ENCODE assay signal across 8 mouse cellular contexts in genomic region chr1:34435371-34436120, GRCm38 (mm10). TPM values are rescaled to one million over a fixed set of nuclear protein-coding genes. Genes with fewer than 3 reads are reported as not detected.
DNase-seq lines count a peak whose midpoint lies in the region; ATAC-seq lines count a peak whose summit lies in the region.

No protein-coding gene starts in this region.

- no peaks in the 10 kb centered on the region; the same call in 1 of the 2 replicates for H3K27me3 ChIP-seq in erythroblast, embryonic 14.5 days (ENCODE audit: control insufficient read depth)
- no peaks in the 10 kb centered on the region for H3K27me3 ChIP-seq in forebrain, embryonic 11.5 days (ENCODE audit: control insufficient read depth, insufficient read depth, low read length)
- no peaks in the 10 kb centered on the region for H3K27me3 ChIP-seq in liver, embryonic 12.5 days (replicated peaks)

- H3K9ac ChIP-seq in forebrain, embryonic 11.5 days (ENCODE audit: low read length) = peak overlapping the region; percentile 84
- peak overlapping the region; percentile 67 for H3K9ac ChIP-seq in liver, embryonic 12.5 days

- H3K27ac ChIP-seq in forebrain, embryonic 11.5 days (ENCODE audit: low read depth, low read length) = peak overlapping the region; percentile 65
- peak overlapping the region; percentile 57 for H3K27ac ChIP-seq in liver, embryonic 12.5 days

- peak; percentile 45 for DNase-seq in A20 (ENCODE audit: low read depth, low spot score)
- DNase-seq in forebrain, embryonic 11.5 days (ENCODE audit: low spot score) = no peak
- DNase-seq in adrenal gland, postnatal 36 days = no peak
- DNase-seq in natural killer cell, adult 2 months (ENCODE audit: low spot score in 2 of 2) = no peak
- DNase-seq in adrenal gland, adult 2 months = no peak

- peaks cover 5% of the 10 kb centered on the region for H3K36me3 ChIP-seq in erythroblast, embryonic 14.5 days (ENCODE audit: control insufficient read depth)
- H3K36me3 ChIP-seq in forebrain, embryonic 11.5 days (ENCODE audit: control insufficient read depth, insufficient read depth, low read length) = peaks cover 4% of the 10 kb centered on the region; the same call in 1 of the 2 replicates
- H3K36me3 ChIP-seq in liver, embryonic 12.5 days = peaks cover 20% of the 10 kb centered on the region

- no peak for ATAC-seq in erythroblast, adult 5-6 weeks (replicated peaks; ENCODE audit: low FRiP score, poor library complexity, severe bottlenecking)
- no peak for ATAC-seq in forebrain, embryonic 11.5 days (replicated peaks; ENCODE audit: low FRiP score)
- no peak for ATAC-seq in liver, embryonic 12.5 days

- peaks cover 21% of the 10 kb centered on the region for H3K9me3 ChIP-seq in erythroblast, embryonic 14.5 days (ENCODE audit: control insufficient read depth, low read length)
- H3K9me3 ChIP-seq in forebrain, embryonic 11.5 days (ENCODE audit: control insufficient read depth, low read length) = peaks cover 6% of the 10 kb centered on the region; the same call in 1 of the 2 replicates
- peaks cover 20% of the 10 kb centered on the region for H3K9me3 ChIP-seq in liver, embryonic 12.5 days (replicated peaks)

- peak overlapping the region; percentile 66 for H3K4me3 ChIP-seq in erythroblast, embryonic 14.5 days (replicated peaks)
- peak overlapping the region; percentile 59 for H3K4me3 ChIP-seq in forebrain, embryonic 11.5 days (ENCODE audit: low read depth, low read length)
- H3K4me3 ChIP-seq in liver, embryonic 12.5 days = peak overlapping the region; percentile 72

- H3K4me2 ChIP-seq in forebrain, embryonic 11.5 days (ENCODE audit: low read depth, low read length, severe bottlenecking) = peak overlapping the region; percentile 52
- peak overlapping the region; percentile 74 for H3K4me2 ChIP-seq in liver, embryonic 12.5 days

- WGBS in forebrain, embryonic 11.5 days = 35% methylated on average over 8 of the region's 8 CpGs
- 31% methylated on average over 8 of the region's 8 CpGs for WGBS in liver, embryonic 12.5 days (ENCODE audit: insufficient replicate concordance)

- H3K4me1 ChIP-seq in erythroblast, embryonic 14.5 days (ENCODE audit: control insufficient read depth) = peaks cover 47% of the 10 kb centered on the region
- H3K4me1 ChIP-seq in forebrain, embryonic 11.5 days (replicated peaks; ENCODE audit: control insufficient read depth, insufficient read depth, low read length) = peaks cover 4% of the 10 kb centered on the region; the same call in 1 of the 2 replicates
- H3K4me1 ChIP-seq in liver, embryonic 12.5 days = peaks cover 41% of the 10 kb centered on the region

RNA-seq across cellular contexts. Expression of gene Ccdc115, which starts 3.9 kb away (rescaled TPM):
- polyA plus RNA-seq in erythroblast, embryonic 14.5 days (2012) = 0.81 and 1.2 TPM in 2 replicates
- total RNA-seq in erythroblast, adult 5-6 weeks (2015; ENCODE audit: low replicate concordance) = 21.1 and 25.5 TPM in 2 replicates
- 9.9 and 12.1 TPM in 2 replicates for total RNA-seq in erythroblast, adult 5-6 weeks (2017; ENCODE audit: low replicate concordance)
- polyA plus RNA-seq in forebrain, embryonic 11.5 days (2014; fragmentation: Nextera tagmentation; extraction: Ambion mirVana) = 68.9 and 71.6 TPM in 2 replicates
- 34.3 and 35.1 TPM in 2 replicates for polyA plus RNA-seq in liver, embryonic 12.5 days (2016; fragmentation: Nextera tagmentation; extraction: Ambion mirVana)
- 10 to 100 TPM; 16.8 to 17.4 TPM for total RNA-seq in adrenal gland, postnatal 36 days (2021)
- total RNA-seq in adrenal gland, adult 2 months (2021) = 10 to 100 TPM; 13.5 to 16.6 TPM
- 14.0 and 16.6 TPM in 2 replicates for polyA plus RNA-seq in adrenal gland, adult 2 months (2012; rRNA removed)

RNA-seq across cellular contexts. Expression of gene Imp4, which starts 4.1 kb away (rescaled TPM):
- polyA plus RNA-seq in erythroblast, embryonic 14.5 days (2012) = 2.2 and 2.8 TPM in 2 replicates
- 20.5 and 20.6 TPM in 2 replicates for total RNA-seq in erythroblast, adult 5-6 weeks (2015; ENCODE audit: low replicate concordance)
- total RNA-seq in erythroblast, adult 5-6 weeks (2017; ENCODE audit: low replicate concordance) = 5.8 and 6.1 TPM in 2 replicates
- polyA plus RNA-seq in forebrain, embryonic 11.5 days (2014; fragmentation: Nextera tagmentation; extraction: Ambion mirVana) = 87.0 and 92.6 TPM in 2 replicates
- polyA plus RNA-seq in liver, embryonic 12.5 days (2016; fragmentation: Nextera tagmentation; extraction: Ambion mirVana) = 96.4 and 100 TPM in 2 replicates
- 10 to 100 TPM; 62.0 to 76.0 TPM for total RNA-seq in adrenal gland, postnatal 36 days (2021)
- 10 to 100 TPM; 60.7 to 76.7 TPM for total RNA-seq in adrenal gland, adult 2 months (2021)
- polyA plus RNA-seq in adrenal gland, adult 2 months (2012; rRNA removed) = 36.1 and 38.1 TPM in 2 replicates

RNA-seq across cellular contexts. Expression of gene Ptpn18, which starts 24.0 kb away (rescaled TPM):
- polyA plus RNA-seq in erythroblast, embryonic 14.5 days (2012) = 1.4 and 1.5 TPM in 2 replicates
- total RNA-seq in erythroblast, adult 5-6 weeks (2015; ENCODE audit: low replicate concordance) = 7.3 and 13.4 TPM in 2 replicates
- total RNA-seq in erythroblast, adult 5-6 weeks (2017; ENCODE audit: low replicate concordance) = 23.1 and 47.7 TPM in 2 replicates
- polyA plus RNA-seq in forebrain, embryonic 11.5 days (2014; fragmentation: Nextera tagmentation; extraction: Ambion mirVana) = 4.6 and 7.0 TPM in 2 replicates
- polyA plus RNA-seq in liver, embryonic 12.5 days (2016; fragmentation: Nextera tagmentation; extraction: Ambion mirVana) = 18.6 and 19.1 TPM in 2 replicates
- total RNA-seq in adrenal gland, postnatal 36 days (2021) = 1 to 10 TPM; 3.4 to 5.9 TPM
- total RNA-seq in adrenal gland, adult 2 months (2021) = 1 to 10 TPM; 2.8 to 3.3 TPM
- 71.5 and 109 TPM in 2 replicates for polyA plus RNA-seq in adrenal gland, adult 2 months (2012; rRNA removed)
